Mouse (Mus musculus) liver, postnatal 0 days (tissue): ENCODE measurements around the gene Cdh12.

Source experiments
- CTCF ChIP-seq: sonication (generic); IDR thresholded peaks from 2 replicates; pipeline ENCODE4 v1.5.1; 2016; ENCODE audit warnings: antibody characterized with exemption, low read depth
- EP300 ChIP-seq: IDR thresholded peaks from 2 replicates; pipeline ENCODE4 v1.6.1; 2016; ENCODE audit warnings: antibody characterized with exemption, low read depth, mild to moderate bottlenecking

DNA sequence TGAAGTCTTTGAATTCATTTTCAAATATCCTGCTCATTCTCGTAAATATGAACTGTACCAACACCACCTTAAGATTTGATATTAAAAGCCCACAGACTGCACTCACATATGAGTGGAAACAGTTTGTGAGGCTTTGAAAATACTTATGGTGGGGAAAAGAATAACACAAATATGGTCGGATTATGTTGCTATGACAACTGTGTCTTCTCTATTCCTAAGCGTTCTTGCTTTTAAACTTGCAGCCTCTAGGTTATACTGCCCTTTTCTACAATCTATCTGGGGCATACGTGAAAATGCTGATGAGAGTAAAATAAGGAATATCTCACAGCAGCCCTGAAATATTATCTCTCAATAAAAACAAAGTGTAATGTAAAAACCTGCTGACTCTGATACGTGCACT lies 142.5 kb downstream of the Cdh12 start:
- no peak for TF ChIP-seq CTCF
- no peak for TF ChIP-seq EP300
